11 mouse cellular contexts compared by ENCODE assay signal in the genomic region with DNA sequence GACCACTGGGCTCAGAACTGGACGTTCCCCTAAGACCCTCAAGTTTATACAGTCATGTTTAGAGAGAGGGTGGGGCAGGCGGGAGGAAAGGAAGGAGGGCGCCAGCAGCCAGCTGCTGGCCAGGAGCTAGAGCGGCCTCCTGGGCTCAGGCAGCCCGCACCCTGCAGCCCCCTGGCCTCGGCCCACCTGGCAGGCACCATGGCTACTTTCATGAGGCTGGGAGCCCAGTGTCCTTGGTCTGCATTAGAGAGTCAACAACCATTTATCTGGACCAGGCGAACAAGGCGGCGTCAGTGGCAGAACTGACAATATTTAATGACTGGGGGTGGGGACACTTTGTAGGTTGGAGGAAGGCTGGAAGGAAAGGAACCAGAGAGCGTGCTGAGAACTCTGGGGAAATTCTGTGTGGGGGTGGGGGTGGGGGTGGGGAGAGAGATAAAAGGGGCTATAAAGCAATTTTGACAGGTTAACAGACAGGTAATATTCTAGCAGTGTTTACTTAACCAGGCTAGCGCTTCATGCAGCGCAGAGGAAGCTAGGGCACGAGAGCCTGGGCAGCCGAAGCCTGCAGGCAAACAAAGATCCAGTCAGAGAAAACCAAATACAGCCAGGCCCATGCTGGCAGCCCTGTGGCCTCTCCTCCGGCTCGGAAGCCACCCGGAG.
DNase-seq lines count a peak whose midpoint lies in the region; ATAC-seq and TF ChIP-seq lines count a peak whose summit lies in the region.
"Had no signal": no experiment of that assay in that cellular context is flagged by ENCODE, and none has a peak within 500 bp of the region (broad histone marks: within the 10 kb centered on the region; RNA-seq: fewer than 3 reads in every experiment).

No protein-coding gene starts in this region.

- no peak overlapping the region for H3K27ac ChIP-seq in gastrocnemius, adult 2 months
- peak overlapping the region; percentile 52; the same call in 1 of the 2 replicates for H3K27ac ChIP-seq in lung, embryonic 14.5 days (ENCODE audit: low read depth)
- H3K27ac ChIP-seq in embryonic facial prominence, embryonic 10.5 days (replicated peaks), result peak overlapping the region; percentile 66
- H3K27ac ChIP-seq in limb, embryonic 14.5 days (replicated peaks; ENCODE audit: low read depth, low read length), result 0 out of 2 replicates have a peak overlapping the region, but pooled peaks have one; percentile 26

- no peaks in the 10 kb centered on the region for H3K27me3 ChIP-seq in lung, embryonic 14.5 days (ENCODE audit: insufficient read depth, low read length)
- no peaks in the 10 kb centered on the region for H3K27me3 ChIP-seq in embryonic facial prominence, embryonic 10.5 days (replicated peaks; ENCODE audit: low read depth, poor library complexity, severe bottlenecking)
- H3K27me3 ChIP-seq in limb, embryonic 14.5 days (ENCODE audit: control insufficient read depth, insufficient read depth, low read length), result no peaks in the 10 kb centered on the region

- no peak for TF ChIP-seq CTCF in gastrocnemius, adult 2 months (IDR thresholded peaks at IDR 0.05)
- TF ChIP-seq CTCF in lung, embryonic 14.5 days (IDR thresholded peaks at IDR 0.05; ENCODE audit: low read depth), result no peak

- peaks cover 27% of the 10 kb centered on the region for H3K4me1 ChIP-seq in lung, embryonic 14.5 days (ENCODE audit: insufficient read depth)
- peaks cover 51% of the 10 kb centered on the region for H3K4me1 ChIP-seq in embryonic facial prominence, embryonic 10.5 days
- H3K4me1 ChIP-seq in limb, embryonic 14.5 days (ENCODE audit: control insufficient read depth, insufficient read depth, low read length), result peaks cover 26% of the 10 kb centered on the region

- peak overlapping the region; percentile 43 for H3K4me2 ChIP-seq in lung, embryonic 14.5 days
- peak overlapping the region; percentile 19; the same call in 1 of the 2 replicates for H3K4me2 ChIP-seq in limb, embryonic 14.5 days (replicated peaks; ENCODE audit: low read depth, low read length, severe bottlenecking)

- intact Hi-C loops in gastrocnemius, adult 2 months (cut with DNase I), result no loop called here

- H3K9ac ChIP-seq in lung, embryonic 14.5 days, result no peak overlapping the region
- no peak overlapping the region for H3K9ac ChIP-seq in limb, embryonic 14.5 days (ENCODE audit: low read depth, low read length, severe bottlenecking)

- 26% methylated on average over 17 of the region's 17 CpGs for WGBS in lung, embryonic 14.5 days
- WGBS in embryonic facial prominence, embryonic 10.5 days, result 67% methylated on average over 17 of the region's 17 CpGs
- WGBS in limb, embryonic 14.5 days, result 29% methylated on average over 17 of the region's 17 CpGs

- no peaks in the 10 kb centered on the region for H3K9me3 ChIP-seq in lung, embryonic 14.5 days (ENCODE audit: low read depth, low read length)
- H3K9me3 ChIP-seq in embryonic facial prominence, embryonic 10.5 days, result no peaks in the 10 kb centered on the region
- H3K9me3 ChIP-seq in limb, embryonic 14.5 days (ENCODE audit: control insufficient read depth, low read length), result no peaks in the 10 kb centered on the region

- DNase-seq in gastrocnemius, adult 2 months, result peak; percentile 45
- no peak for DNase-seq in gastrocnemius, postnatal 10 days
- peak; percentile 32 for DNase-seq in lung, embryonic 14.5 days
- DNase-seq in lung, postnatal 10 days, result no peak
- peak; percentile 17 for DNase-seq in embryonic facial prominence, embryonic 10.5 days (ENCODE audit: low spot score)
- no peak for DNase-seq in limb, embryonic 14.5 days (ENCODE audit: low spot score)
- DNase-seq: kidney, adult 11 months; lung, postnatal 14 days; thymus, adult 18-20 months had no signal

- ATAC-seq in lung, embryonic 14.5 days (ENCODE audit: insufficient read depth), result no peak
- no peak for ATAC-seq in limb, embryonic 14.5 days (ENCODE audit: low FRiP score, low read depth)
- no peak for ATAC-seq in CD4-positive, CD25-positive, alpha-beta regulatory T cell, adult 4 months
- no peak for ATAC-seq in erythroid progenitor cell, adult 5-6 weeks (replicated peaks; ENCODE audit: low FRiP score, poor library complexity, severe bottlenecking)

- no peaks in the 10 kb centered on the region for H3K36me3 ChIP-seq in lung, embryonic 14.5 days (ENCODE audit: insufficient read depth)
- 0 out of 2 replicates have a peak, but pooled peaks cover 2% of the 10 kb centered on the region for H3K36me3 ChIP-seq in embryonic facial prominence, embryonic 10.5 days (replicated peaks)
- no peaks in the 10 kb centered on the region for H3K36me3 ChIP-seq in limb, embryonic 14.5 days (ENCODE audit: control insufficient read depth, insufficient read depth, low read length)

- TF ChIP-seq POLR2A in limb, embryonic 14.5 days (IDR thresholded peaks at IDR 0.05; ENCODE audit: borderline replicate concordance, extremely low read depth, insufficient read depth, insufficient read length), result no peak

- H3K4me3 ChIP-seq in gastrocnemius, adult 2 months, result no peak overlapping the region
- no peak overlapping the region for H3K4me3 ChIP-seq in lung, embryonic 14.5 days (ENCODE audit: low read depth, low read length)
- no peak overlapping the region for H3K4me3 ChIP-seq in embryonic facial prominence, embryonic 10.5 days
- no peak overlapping the region for H3K4me3 ChIP-seq in limb, embryonic 14.5 days (replicated peaks; ENCODE audit: low read length)

Comparison
In these comparisons a context has a peak if more than half of its experiments do, and no peak if none do; other contexts are left out.
1. DNase-seq: peak in gastrocnemius, adult 2 months (single experiment), lung, embryonic 14.5 days (single experiment) and embryonic facial prominence, embryonic 10.5 days (single experiment); none in gastrocnemius, postnatal 10 days (single experiment), lung, postnatal 10 days (single experiment) and limb, embryonic 14.5 days (single experiment).